Mouse (Mus musculus): ENCODE measurements around the gene Mnat1.

Gene Mnat1

GRCm38 (mm10) chr12:73317706-73318686 lies 194.5 kb downstream of the Mnat1 start:
- no peak for DNase-seq (ENCODE audit: low spot score in 2 of 2)

Data from spleen, postnatal 36 days (tissue).